Mouse (Mus musculus) ES-E14 (cell line): ENCODE data around the gene Spon1. TPM values are rescaled to one million over a fixed set of nuclear protein-coding genes. Genes with fewer than 3 reads are reported as not detected.
A peak's percentile ranks its signal among the peaks of the same experiment; 100 is the strongest.

Experiments
- DNase-seq: peaks from one replicate; pipeline ENCODE4 v3.0.0-alpha.2; 2013; ENCODE audit warnings: low read depth, low spot score
- H3K27ac ChIP-seq: 2 replicates; pipeline ENCODE4 v1.5.1; 2012; ENCODE audit warnings: low read depth, mild to moderate bottlenecking, low read length, moderate library complexity, mixed read lengths; ENCODE audit not compliant: poor library complexity, insufficient read depth, severe bottlenecking
- H3K36me3 ChIP-seq: 2 replicates; pipeline ENCODE4 v1.6.1; 2012; ENCODE audit warnings: mild to moderate bottlenecking, low read length, moderate library complexity, mixed read lengths; ENCODE audit not compliant: control insufficient read depth, poor library complexity, insufficient read depth, severe bottlenecking
- H3K4me1 ChIP-seq, 2 experiments: fragments of 150-350 bp in 1 of 2; sonication (generic) in 1 of 2; 2 replicates each; pipeline ENCODE4 v1.6.1; 2012; ENCODE audit warnings: low read length in 2 of 2, mild to moderate bottlenecking in 1 of 2, mixed read lengths in 1 of 2; ENCODE audit not compliant: control insufficient read depth in 2 of 2, insufficient read depth in 2 of 2, poor library complexity in 1 of 2
- H3K4me3 ChIP-seq, 2 experiments: fragments of 150-350 bp in 1 of 2; sonication (generic) in 1 of 2; 2 replicates each; pipeline ENCODE4 v1.5.1; 2012; ENCODE audit warnings: low read length in 2 of 2, low read depth in 1 of 2, mild to moderate bottlenecking in 1 of 2, mixed read lengths in 1 of 2; ENCODE audit not compliant: insufficient read depth in 1 of 2, poor library complexity in 1 of 2, severe bottlenecking in 1 of 2
- H3K9ac ChIP-seq: 2 replicates; pipeline ENCODE4 v1.6.1; 2012; ENCODE audit warnings: low read depth, mild to moderate bottlenecking, low read length, mixed read lengths; ENCODE audit not compliant: poor library complexity, insufficient read depth, severe bottlenecking
- H3K9me3 ChIP-seq: fragments of 150-350 bp; sonication (generic); 2 replicates; pipeline ENCODE4 v1.6.1; 2012; ENCODE audit warnings: low read depth, mild to moderate bottlenecking, low read length; ENCODE audit not compliant: control insufficient read depth, insufficient read depth
- CHD2 ChIP-seq: IDR thresholded peaks from 2 replicates; pipeline ENCODE4 v1.6.1; 2014; ENCODE audit warnings: mild to moderate bottlenecking, low read depth, low read length, inconsistent platforms
- HCFC1 ChIP-seq: IDR thresholded peaks from 2 replicates; pipeline ENCODE4 v1.6.1; 2012; ENCODE audit warnings: low read length, inconsistent platforms, borderline replicate concordance; ENCODE audit not compliant: insufficient read depth
- MAFK ChIP-seq: IDR thresholded peaks from 2 replicates; pipeline ENCODE4 v1.6.1; 2014; ENCODE audit warnings: mild to moderate bottlenecking, low read depth, low read length, inconsistent platforms; ENCODE audit not compliant: insufficient read depth
- ZC3H11A ChIP-seq: IDR thresholded peaks from 2 replicates; pipeline ENCODE4 v1.6.1; 2012; ENCODE audit warnings: low read depth, mild to moderate bottlenecking, inconsistent platforms, low read length, borderline replicate concordance
- ZNF384 ChIP-seq: IDR thresholded peaks from 2 replicates; pipeline ENCODE4 v1.6.1; 2012; ENCODE audit warnings: low read depth, low read length, inconsistent platforms
- in situ Hi-C, 2 experiments: fragments of 600-800 bp; cut with MboI; formaldehyde crosslinking; loops; one replicate each; pipeline ENCODE4 v1.15.1; 2025; ENCODE audit warnings: low sequenced_read_pairs in 2 of 2, inconsistent platforms in 1 of 2; ENCODE audit not compliant: unreplicated experiment in 2 of 2
- total RNA-seq: library from RNA; depleted of rRNA; stranded (reverse); fragments of 300-350 nt; gene quantifications from 2 replicates; pipeline ENCODE4 v1.2.3, GENCODE M21; 2012

The Spon1 gene
- total RNA-seq, 1 experiment, result 0.13 TPM

GRCm38 (mm10) chr7:114062451-114062850 is 296.7 kb downstream of the Spon1 start:
- peaks cover 2 to 21% of the 10 kb centered on the region in 2 experiments; a peak in 2 of 4 replicates for H3K4me1 ChIP-seq
- H3K4me3 ChIP-seq, result no peak overlapping the region
- H3K27ac ChIP-seq, result no peak overlapping the region
- TF ChIP-seq HCFC1 (no peak), MAFK (no peak), CHD2 (no peak), ZNF384 (no peak), ZC3H11A (no peak)
- H3K36me3 ChIP-seq, result no peaks in the 10 kb centered on the region; the same call in 1 of the 2 replicates
- DNase-seq, result no peak
- H3K9me3 ChIP-seq, result no peaks in the 10 kb centered on the region
- no peak overlapping the region for H3K9ac ChIP-seq
- in situ Hi-C loops, result loop anchor here in 1 of 2 experiments (10.0 kb wide), 1 partner anchor 132 kb away; no protein-coding TSS in a partner anchor

- Histone ChIP-seq H3K27ac (no peak overlapping the region), H3K36me3 (no peaks in the 10 kb centered on the region), H3K4me3 (no peak overlapping the region), H3K9me3 (no peaks in the 10 kb centered on the region), H3K4me1 (peaks cover 2 to 22% of the 10 kb centered on the region in 2 experiments; a peak in 2 of 4 replicates), H3K9ac (peak overlapping the region; percentile 47; the same call in 1 of the 2 replicates)
- TF ChIP-seq ZC3H11A, result no peak
- no peak for TF ChIP-seq HCFC1
- no peak for TF ChIP-seq CHD2
- TF ChIP-seq MAFK, result no peak
- TF ChIP-seq ZNF384, result no peak
- DNase-seq, result no peak
- in situ Hi-C loops, result loop anchor here in 1 of 2 experiments (10.0 kb wide), 1 partner anchor 131 kb away; no protein-coding TSS in a partner anchor
Observed at GRCm38 (mm10) chr7:114063534-114063933, 297.7 kb downstream of the Spon1 start.

GRCm38 (mm10) chr7:114063966-114064365 is 298.2 kb downstream of the Spon1 start:
- H3K27ac ChIP-seq, result no peak overlapping the region
- peaks cover 2 to 24% of the 10 kb centered on the region in 2 experiments; a peak in 2 of 4 replicates for H3K4me1 ChIP-seq
- in situ Hi-C loops, result loop anchor here in 1 of 2 experiments (10.0 kb wide), 1 partner anchor 131 kb away; no protein-coding TSS in a partner anchor
- no peak for DNase-seq
- H3K9me3 ChIP-seq, result no peaks in the 10 kb centered on the region
- peak overlapping the region; percentile 47; the same call in 1 of the 2 replicates for H3K9ac ChIP-seq
- no peak overlapping the region for H3K4me3 ChIP-seq
- no peaks in the 10 kb centered on the region for H3K36me3 ChIP-seq
- TF ChIP-seq ZC3H11A, result no peak
- TF ChIP-seq CHD2, result no peak
- TF ChIP-seq MAFK, result no peak
- TF ChIP-seq HCFC1, result no peak
- no peak for TF ChIP-seq ZNF384

GRCm38 (mm10) chr7:114065407-114066185 is 299.8 kb downstream of the Spon1 start:
- TF ChIP-seq HCFC1 (no peak), ZC3H11A (no peak), CHD2 (no peak), MAFK (no peak), ZNF384 (no peak)
- H3K36me3 ChIP-seq, result no peaks in the 10 kb centered on the region
- no peak overlapping the region for H3K27ac ChIP-seq
- no peak for DNase-seq
- no peak overlapping the region for H3K9ac ChIP-seq
- in situ Hi-C loops, result loop anchor here (5.0 to 10.0 kb wide), 2 partner anchors 129 to 147 kb away; no protein-coding TSS in a partner anchor
- H3K4me3 ChIP-seq, result no peak overlapping the region
- H3K9me3 ChIP-seq, result no peaks in the 10 kb centered on the region
- H3K4me1 ChIP-seq, result peaks cover 3 to 29% of the 10 kb centered on the region in 2 experiments; a peak in 2 of 4 replicates
